Mouse (Mus musculus) hindbrain, postnatal 0 days (tissue): Measurements from ENCODE around the gene Tlr9. TPM values are rescaled to one million over a fixed set of nuclear protein-coding genes. Genes with fewer than 3 reads are reported as not detected.

ENCODE experiments used
- ATAC-seq: fragments of 200-750 bp; cut with Nextera tagmentation; 2 replicates; pipeline ENCODE4 v1.8.0; 2017; ENCODE audit warnings: mild to moderate bottlenecking, moderate TSS enrichment, moderate library complexity
- DNase-seq: peaks from one replicate; pipeline ENCODE4 v3.0.0-alpha.2; 2015; ENCODE audit warnings: low spot score
- H3K27ac ChIP-seq: fragments of 300-500 bp; sonication (generic); 2 replicates; pipeline ENCODE4 v1.5.1; 2014; ENCODE audit warnings: mild to moderate bottlenecking
- H3K27me3 ChIP-seq: fragments of 300-500 bp; sonication (generic); 2 replicates; pipeline ENCODE4 v1.6.1; 2014; ENCODE audit warnings: low read length, mixed read lengths; ENCODE audit not compliant: insufficient read depth
- H3K36me3 ChIP-seq: fragments of 300-500 bp; sonication (generic); 2 replicates; pipeline ENCODE4 v1.6.1; 2014; ENCODE audit warnings: low read length, mixed read lengths; ENCODE audit not compliant: insufficient read depth
- H3K4me1 ChIP-seq: fragments of 300-500 bp; sonication (generic); 2 replicates; pipeline ENCODE4 v1.6.1; 2014; ENCODE audit warnings: antibody characterized with exemption, low read length, mixed read lengths; ENCODE audit not compliant: insufficient read depth
- H3K4me2 ChIP-seq: fragments of 300-500 bp; sonication (generic); 2 replicates; pipeline ENCODE4 v1.6.1; 2014; ENCODE audit warnings: low read depth, mild to moderate bottlenecking, low read length, moderate library complexity, mixed read lengths
- H3K4me3 ChIP-seq: fragments of 300-500 bp; sonication (generic); 2 replicates; pipeline ENCODE4 v1.5.1; 2014; ENCODE audit warnings: low read length
- H3K9ac ChIP-seq: fragments of 300-500 bp; sonication (generic); replicated peaks from 2 replicates; pipeline ENCODE4 v1.6.1; 2014; ENCODE audit warnings: mild to moderate bottlenecking, low read length, moderate library complexity, mixed read lengths
- H3K9me3 ChIP-seq: fragments of 300-500 bp; sonication (generic); 2 replicates; pipeline ENCODE4 v1.6.1; 2016; ENCODE audit warnings: low read length, mixed read lengths
- CTCF ChIP-seq: IDR thresholded peaks from 2 replicates; pipeline ENCODE4 v1.5.1; 2016; ENCODE audit warnings: antibody characterized with exemption, control low read depth, low read depth
- WGBS: fragments of 180-500 bp; shearing (Covaris S2); extraction: QIAGEN DNeasy Blood & Tissue Kit; methylation state at CpG from one replicate; pipeline ENCODE4 v1.1.7; 2014; 5-methylcytosine and 5-hydroxymethylcytosine counted together
- microRNA counts: library from miRNA; unstranded; fragments of <30 nt; microRNA quantifications from one replicate; lab custom pipeline; 2015
- microRNA-seq, 2 experiments: library from miRNA; unstranded; fragments of <30 nt; microRNA quantifications; one replicate each; pipeline ENCODE4; 2016
- polyA plus RNA-seq: library from polyadenylated mRNA; unstranded; fragments of >200 nt; fragmentation: Nextera tagmentation; extraction: Ambion mirVana; gene quantifications from 2 replicates; pipeline ENCODE4 v1.2.1, GENCODE M21; 2015
- total RNA-seq: library from RNA; depleted of rRNA; stranded (reverse); fragments of >200 nt; gene quantifications from 2 replicates; pipeline ENCODE4 v1.2.3, GENCODE M21; 2014; rRNA removed

The Tlr9 gene
- total and polyA plus RNA-seq, 2 experiments from 2014 or later: 0.09 to 0.37 TPM

- WGBS: 40% methylated on average over 4 of the region's 4 CpGs
- Histone ChIP-seq H3K4me3 (no peak overlapping the region), H3K4me1 (peaks cover 10% of the 10 kb centered on the region)
Observed at GRCm38 (mm10) chr9:106273791-106274190, 51.4 kb downstream of the Tlr9 start.

GRCm38 (mm10) chr9:106274652-106275180, 52.3 kb downstream of the Tlr9 start:
- 88% methylated on average over 8 of the region's 8 CpGs for WGBS
- Histone ChIP-seq H3K4me1 (peaks cover 5% of the 10 kb centered on the region; the same call in 1 of the 2 replicates), H3K9me3 (no peaks in the 10 kb centered on the region), H3K36me3 (no peaks in the 10 kb centered on the region), H3K9ac (no peak overlapping the region), H3K27me3 (no peaks in the 10 kb centered on the region), H3K4me2 (no peak overlapping the region), H3K27ac (no peak overlapping the region), H3K4me3 (no peak overlapping the region)
- ATAC-seq: no peak
- no peak for TF ChIP-seq CTCF
- DNase-seq: no peak

More at GRCm38 (mm10) chr9:106273791-106274190, 51.4 kb downstream of the Tlr9 start:
- DNase-seq (no peak), ATAC-seq (no peak)
- Histone ChIP-seq H3K9me3 (no peaks in the 10 kb centered on the region), H3K27me3 (no peaks in the 10 kb centered on the region), H3K9ac (no peak overlapping the region), H3K4me2 (no peak overlapping the region), H3K27ac (no peak overlapping the region), H3K36me3 (no peaks in the 10 kb centered on the region)
- TF ChIP-seq CTCF: no peak

- no peaks in the 10 kb centered on the region for H3K27me3 ChIP-seq
- H3K27ac ChIP-seq: no peak overlapping the region
- TF ChIP-seq CTCF: no peak
- H3K4me2 ChIP-seq: no peak overlapping the region
- H3K9me3 ChIP-seq: no peaks in the 10 kb centered on the region
- no peak for DNase-seq
- no peak overlapping the region for H3K9ac ChIP-seq
- no peak for ATAC-seq
- H3K4me3 ChIP-seq: no peak overlapping the region
- 81% methylated on average over 1 of the region's 1 CpGs for WGBS
- H3K4me1 ChIP-seq: no peaks in the 10 kb centered on the region
- no peaks in the 10 kb centered on the region for H3K36me3 ChIP-seq
Observed at GRCm38 (mm10) chr9:106275806-106276205, 53.4 kb downstream of the Tlr9 start.

MicroRNAs within 50 kb of the gene (microRNA counts, 519-probe panel; counts per million panel counts)
- 6,738 counts per million, percentile 98 among the panel's probes with 10 or more counts for microRNA mmu-let-7g (lab: Ali Mortazavi, UCI)

Small RNA genes within 50 kb of the gene (microRNA-seq; reads per million reads assigned to microRNA genes)
- 71,888 to 85,080 reads per million in 2 experiments for gene Mirlet7g

Other genes starting within 250 kb of the Tlr9 start
- 0.54 and 1.3 TPM in 2 replicates for gene Col6a4, start 125.8 kb upstream of the Tlr9 start, total RNA-seq
- gene Col6a4, start 125.8 kb upstream of the Tlr9 start, polyA plus RNA-seq: 0.73 and 1.0 TPM in 2 replicates
- gene Glyctk, start 64.5 kb upstream of the Tlr9 start, total RNA-seq: 1.3 and 1.8 TPM in 2 replicates
- gene Glyctk, start 64.5 kb upstream of the Tlr9 start, polyA plus RNA-seq: 1.2 and 1.7 TPM in 2 replicates
- 240 and 243 TPM in 2 replicates for gene Wdr82, start 51.7 kb upstream of the Tlr9 start, total RNA-seq
- 29.1 and 32.6 TPM in 2 replicates for gene Wdr82, start 51.7 kb upstream of the Tlr9 start, polyA plus RNA-seq
- gene Ppm1m, start 22.9 kb upstream of the Tlr9 start, total RNA-seq: 19.0 and 23.3 TPM in 2 replicates
- 18.5 and 21.2 TPM in 2 replicates for gene Ppm1m, start 22.9 kb upstream of the Tlr9 start, polyA plus RNA-seq
- 57.4 and 72.6 TPM in 2 replicates for gene Twf2, start 19.5 kb upstream of the Tlr9 start, total RNA-seq
- 42.0 and 43.9 TPM in 2 replicates for gene Twf2, start 19.5 kb upstream of the Tlr9 start, polyA plus RNA-seq
- 80.9 and 92.7 TPM in 2 replicates for gene Alas1, start 26.1 kb downstream of the Tlr9 start, total RNA-seq
- 80.4 and 92.3 TPM in 2 replicates for gene Alas1, start 26.1 kb downstream of the Tlr9 start, polyA plus RNA-seq
- gene Poc1a, start 58.5 kb downstream of the Tlr9 start, total RNA-seq: 9.3 and 9.8 TPM in 2 replicates
- gene Poc1a, start 58.5 kb downstream of the Tlr9 start, polyA plus RNA-seq: 9.2 and 10.8 TPM in 2 replicates
- gene Dusp7, start 146.0 kb downstream of the Tlr9 start, total RNA-seq: 56.0 and 66.4 TPM in 2 replicates
- 12.7 and 13.7 TPM in 2 replicates for gene Dusp7, start 146.0 kb downstream of the Tlr9 start, polyA plus RNA-seq
- gene Rpl29, start 206.9 kb downstream of the Tlr9 start, total RNA-seq: 691 and 792 TPM in 2 replicates
- 689 and 691 TPM in 2 replicates for gene Rpl29, start 206.9 kb downstream of the Tlr9 start, polyA plus RNA-seq
- 19.3 and 28.0 TPM in 2 replicates for gene Acy1, start 215.7 kb downstream of the Tlr9 start, total RNA-seq
- 22.2 and 23.0 TPM in 2 replicates for gene Acy1, start 215.7 kb downstream of the Tlr9 start, polyA plus RNA-seq
- 20.6 and 26.8 TPM in 2 replicates for gene Abhd14b, start 224.9 kb downstream of the Tlr9 start, total RNA-seq
- 12.4 and 16.8 TPM in 2 replicates for gene Abhd14b, start 224.9 kb downstream of the Tlr9 start, polyA plus RNA-seq
- gene Abhd14a, start 225.1 kb downstream of the Tlr9 start, total RNA-seq: 59.6 and 62.1 TPM in 2 replicates
- 66.8 and 69.2 TPM in 2 replicates for gene Abhd14a, start 225.1 kb downstream of the Tlr9 start, polyA plus RNA-seq
- gene Pcbp4, start 230.7 kb downstream of the Tlr9 start, total RNA-seq: 623 and 719 TPM in 2 replicates
- 214 and 228 TPM in 2 replicates for gene Pcbp4, start 230.7 kb downstream of the Tlr9 start, polyA plus RNA-seq
- 1.9 and 3.1 TPM in 2 replicates for gene Gpr62, start 243.3 kb downstream of the Tlr9 start, total RNA-seq
- gene Gpr62, start 243.3 kb downstream of the Tlr9 start, polyA plus RNA-seq: 3.2 TPM in 2 replicates